Mouse (Mus musculus): ENCODE measurements around the gene Gm4981. TPM values are rescaled to one million over a fixed set of nuclear protein-coding genes. Genes with fewer than 3 reads are reported as not detected.

The Gm4981 gene
- polyA plus RNA-seq, 1 experiment from 2014 or later = not detected

- no peaks in the 10 kb centered on the region for H3K4me1 ChIP-seq (ENCODE audit: insufficient read depth)
- H3K27me3 ChIP-seq (ENCODE audit: insufficient read depth, low read length) = no peaks in the 10 kb centered on the region
- H3K36me3 ChIP-seq (ENCODE audit: insufficient read depth) = no peaks in the 10 kb centered on the region
- WGBS = 87% methylated on average over 2 of the region's 2 CpGs
- TF ChIP-seq CTCF (IDR thresholded peaks at IDR 0.05; ENCODE audit: low read depth) = no peak
- H3K27ac ChIP-seq (ENCODE audit: low read depth) = no peak overlapping the region
- no peaks in the 10 kb centered on the region for H3K9me3 ChIP-seq (ENCODE audit: low read depth, low read length)
- H3K4me3 ChIP-seq (ENCODE audit: low read depth, low read length) = no peak overlapping the region
- H3K9ac ChIP-seq = no peak overlapping the region
- H3K4me2 ChIP-seq = no peak overlapping the region
- ATAC-seq (ENCODE audit: insufficient read depth) (no peak), DNase-seq (no peak)
These were observed 25.3 kb downstream of the Gm4981 start for GRCm38 (mm10) chr10:58211213-58211612.

GRCm38 (mm10) chr10:58210514-58210913, 26.0 kb downstream of the Gm4981 start:
- whole genome bisulfite sequencing = 54% methylated on average over 1 of the region's 1 CpGs
- H3K27me3 ChIP-seq (ENCODE audit: insufficient read depth, low read length) = no peaks in the 10 kb centered on the region
- DNase-seq = no peak
- H3K36me3 ChIP-seq (ENCODE audit: insufficient read depth) = no peaks in the 10 kb centered on the region
- no peak overlapping the region for H3K9ac ChIP-seq
- no peak for ATAC-seq (ENCODE audit: insufficient read depth)
- H3K4me2 ChIP-seq = no peak overlapping the region
- H3K4me3 ChIP-seq (ENCODE audit: low read depth, low read length) = no peak overlapping the region
- H3K9me3 ChIP-seq (ENCODE audit: low read depth, low read length) = no peaks in the 10 kb centered on the region
- H3K27ac ChIP-seq (ENCODE audit: low read depth) = no peak overlapping the region
- H3K4me1 ChIP-seq (ENCODE audit: insufficient read depth) = no peaks in the 10 kb centered on the region
- TF ChIP-seq CTCF (IDR thresholded peaks at IDR 0.05; ENCODE audit: low read depth) = no peak

- Histone ChIP-seq H3K9me3 (ENCODE audit: low read depth, low read length) (no peaks in the 10 kb centered on the region), H3K9ac (no peak overlapping the region), H3K27ac (ENCODE audit: low read depth) (no peak overlapping the region), H3K4me2 (no peak overlapping the region), H3K36me3 (ENCODE audit: insufficient read depth) (no peaks in the 10 kb centered on the region), H3K4me1 (ENCODE audit: insufficient read depth) (no peaks in the 10 kb centered on the region), H3K4me3 (ENCODE audit: low read depth, low read length) (no peak overlapping the region), H3K27me3 (ENCODE audit: insufficient read depth, low read length) (no peaks in the 10 kb centered on the region)
- TF ChIP-seq CTCF (IDR thresholded peaks at IDR 0.05; ENCODE audit: low read depth) = no peak
- ATAC-seq (ENCODE audit: insufficient read depth) (no peak), DNase-seq (no peak)
- 69% methylated on average over 2 of the region's 2 CpGs for WGBS
These were observed 26.6 kb downstream of the Gm4981 start for GRCm38 (mm10) chr10:58209710-58210467.

- H3K4me3 ChIP-seq (ENCODE audit: low read depth, low read length) = no peak overlapping the region
- no peaks in the 10 kb centered on the region for H3K36me3 ChIP-seq (ENCODE audit: insufficient read depth)
- no peaks in the 10 kb centered on the region for H3K4me1 ChIP-seq (ENCODE audit: insufficient read depth)
- 83% methylated on average over 4 of the region's 4 CpGs for WGBS
- H3K9me3 ChIP-seq (ENCODE audit: low read depth, low read length) = no peaks in the 10 kb centered on the region
- no peak for TF ChIP-seq CTCF (IDR thresholded peaks at IDR 0.05; ENCODE audit: low read depth)
- no peak for ATAC-seq (ENCODE audit: insufficient read depth)
- no peak overlapping the region for H3K9ac ChIP-seq
- H3K27me3 ChIP-seq (ENCODE audit: insufficient read depth, low read length) = no peaks in the 10 kb centered on the region
- no peak overlapping the region for H3K4me2 ChIP-seq
- no peak for DNase-seq
- H3K27ac ChIP-seq (ENCODE audit: low read depth) = no peak overlapping the region
These were observed 29.7 kb downstream of the Gm4981 start for GRCm38 (mm10) chr10:58206639-58207404.

- 27% methylated on average over 1 of the region's 1 CpGs for WGBS
- no peak for ATAC-seq (ENCODE audit: insufficient read depth)
These were observed 30.5 kb downstream of the Gm4981 start for GRCm38 (mm10) chr10:58205986-58206385.

More at GRCm38 (mm10) chr10:58205986-58206385, 30.5 kb downstream of the Gm4981 start:
- no peaks in the 10 kb centered on the region for H3K4me1 ChIP-seq (ENCODE audit: insufficient read depth)
- H3K9ac ChIP-seq = no peak overlapping the region
- H3K27me3 ChIP-seq (ENCODE audit: insufficient read depth, low read length) = no peaks in the 10 kb centered on the region
- no peaks in the 10 kb centered on the region for H3K9me3 ChIP-seq (ENCODE audit: low read depth, low read length)
- no peak overlapping the region for H3K4me2 ChIP-seq
- no peak for TF ChIP-seq CTCF (IDR thresholded peaks at IDR 0.05; ENCODE audit: low read depth)
- no peak overlapping the region for H3K4me3 ChIP-seq (ENCODE audit: low read depth, low read length)
- DNase-seq = no peak
- H3K36me3 ChIP-seq (ENCODE audit: insufficient read depth) = no peaks in the 10 kb centered on the region
- H3K27ac ChIP-seq (ENCODE audit: low read depth) = no peak overlapping the region

Other genes with a start within 250 kb of the Gm4981 start
- gene AW822073, start 11.8 kb downstream of the Gm4981 start, polyA plus RNA-seq (2014; fragmentation: Nextera tagmentation; extraction: Ambion mirVana) = not detected in 2 replicates
- gene Duxf3, start 4.0 kb downstream of the Gm4981 start, polyA plus RNA-seq (2014; fragmentation: Nextera tagmentation; extraction: Ambion mirVana) = not detected in 2 replicates
- 69.1 and 89.9 TPM in 2 replicates for gene Gcc2, start 18.8 kb upstream of the Gm4981 start, polyA plus RNA-seq (2014; fragmentation: Nextera tagmentation; extraction: Ambion mirVana)
- 200 and 208 TPM in 2 replicates for gene Lims1, start 86.8 kb upstream of the Gm4981 start, polyA plus RNA-seq (2014; fragmentation: Nextera tagmentation; extraction: Ambion mirVana)
- gene Ranbp2, start 210.2 kb upstream of the Gm4981 start, polyA plus RNA-seq (2014; fragmentation: Nextera tagmentation; extraction: Ambion mirVana) = 40.8 and 41.8 TPM in 2 replicates

Data from lung, embryonic 14.5 days (tissue).